Mouse (Mus musculus): ENCODE measurements around the gene Slc12a8.

DNA sequence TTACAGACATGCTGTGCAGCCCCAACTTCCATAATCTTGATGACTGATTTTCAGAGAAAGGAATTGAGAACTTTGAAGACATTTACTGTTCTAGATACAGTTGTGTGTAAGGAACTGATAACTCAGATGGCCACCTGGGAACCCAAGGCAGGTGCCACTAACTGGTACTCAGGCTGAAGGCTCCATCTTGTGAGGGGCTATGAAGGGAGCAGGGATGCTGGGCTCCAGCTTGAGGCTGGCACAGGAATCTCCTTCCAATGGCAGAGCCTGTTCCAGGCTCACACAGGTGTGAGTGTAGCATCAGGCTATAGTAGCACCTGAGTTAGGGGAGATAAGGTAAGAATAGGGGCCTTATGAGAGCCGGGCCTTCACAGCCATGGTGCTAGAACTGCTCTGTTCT lies 168.9 kb downstream of the Slc12a8 start:
- no peak for TF ChIP-seq CHD2 (IDR thresholded peaks at IDR 0.05; ENCODE audit: low read depth, low read length)
- TF ChIP-seq MAFK (IDR thresholded peaks at IDR 0.05; ENCODE audit: insufficient read depth, low read depth, low read length): no peak
- TF ChIP-seq HCFC1 (IDR thresholded peaks at IDR 0.05; ENCODE audit: borderline replicate concordance, insufficient read depth, low read length): no peak
- TF ChIP-seq ZNF384 (IDR thresholded peaks at IDR 0.05; ENCODE audit: low read depth, low read length): no peak

Data from ES-E14 (cell line).